Mouse (Mus musculus) embryonic facial prominence, embryonic 11.5 days (tissue): Measurements from ENCODE around the gene Gm14781. TPM values are rescaled to one million over a fixed set of nuclear protein-coding genes. Genes with fewer than 3 reads are reported as not detected.
"Not testable (repeated sequence)": the region's sequence is repeated elsewhere in the genome, so short reads cannot be mapped to it uniquely, and the experiment has no call there.

Experiments used
- ATAC-seq: fragments of 200-750 bp; cut with Nextera tagmentation; replicated peaks from 2 replicates; pipeline ENCODE4 v1.8.0; 2017; ENCODE audit warnings: low read depth; ENCODE audit not compliant: insufficient number of reproducible peaks, low FRiP score, low TSS enrichment
- DNase-seq: peaks from one replicate; pipeline ENCODE4 v3.0.0-alpha.2; 2015; ENCODE audit warnings: low spot score
- H3K27ac ChIP-seq: fragments of 300-500 bp; sonication (generic); replicated peaks from 2 replicates; pipeline ENCODE4 v1.5.1; 2014; ENCODE audit warnings: mild to moderate bottlenecking, low read depth, low read length, control low read depth
- H3K27me3 ChIP-seq: fragments of 300-500 bp; sonication (generic); 2 replicates; pipeline ENCODE4 v1.6.1; 2014; ENCODE audit warnings: mild to moderate bottlenecking, low read length, moderate library complexity, mixed read lengths; ENCODE audit not compliant: control insufficient read depth, insufficient read depth
- H3K36me3 ChIP-seq: fragments of 300-500 bp; sonication (generic); replicated peaks from 2 replicates; pipeline ENCODE4 v1.6.1; 2014; ENCODE audit warnings: low read depth, mild to moderate bottlenecking, low read length, moderate library complexity, mixed read lengths; ENCODE audit not compliant: control insufficient read depth, insufficient read depth
- H3K4me1 ChIP-seq: fragments of 300-500 bp; sonication (generic); 2 replicates; pipeline ENCODE4 v1.6.1; 2014; ENCODE audit warnings: low read length, mixed read lengths; ENCODE audit not compliant: control insufficient read depth, insufficient read depth
- H3K4me2 ChIP-seq: fragments of 300-500 bp; sonication (generic); 2 replicates; pipeline ENCODE4 v1.6.1; 2014; ENCODE audit warnings: low read depth, mild to moderate bottlenecking, control low read depth, low read length, moderate library complexity
- H3K4me3 ChIP-seq: fragments of 300-500 bp; sonication (generic); 2 replicates; pipeline ENCODE4 v1.5.1; 2014; ENCODE audit warnings: low read depth, low read length, control low read depth
- H3K9ac ChIP-seq: fragments of 300-500 bp; sonication (generic); replicated peaks from 2 replicates; pipeline ENCODE4 v1.6.1; 2014; ENCODE audit warnings: mild to moderate bottlenecking, control low read depth, low read length
- H3K9me3 ChIP-seq: fragments of 300-500 bp; sonication (generic); replicated peaks from 2 replicates; pipeline ENCODE4 v1.6.1; 2016; ENCODE audit warnings: mild to moderate bottlenecking, low read length, inconsistent platforms, mixed read lengths; ENCODE audit not compliant: control insufficient read depth
- WGBS: fragments of 180-500 bp; shearing (Covaris S2); extraction: QIAGEN DNeasy Blood & Tissue Kit; methylation state at CpG from one replicate; pipeline ENCODE4 v1.1.7; 2014; 5-methylcytosine and 5-hydroxymethylcytosine counted together
- polyA plus RNA-seq: library from polyadenylated mRNA; unstranded; fragments of >200 nt; fragmentation: Nextera tagmentation; extraction: Ambion mirVana; gene quantifications from 2 replicates; pipeline ENCODE4 v1.2.1, GENCODE M21; 2014

Gene Gm14781
- not detected in 2 replicates for polyA plus RNA-seq

DNA sequence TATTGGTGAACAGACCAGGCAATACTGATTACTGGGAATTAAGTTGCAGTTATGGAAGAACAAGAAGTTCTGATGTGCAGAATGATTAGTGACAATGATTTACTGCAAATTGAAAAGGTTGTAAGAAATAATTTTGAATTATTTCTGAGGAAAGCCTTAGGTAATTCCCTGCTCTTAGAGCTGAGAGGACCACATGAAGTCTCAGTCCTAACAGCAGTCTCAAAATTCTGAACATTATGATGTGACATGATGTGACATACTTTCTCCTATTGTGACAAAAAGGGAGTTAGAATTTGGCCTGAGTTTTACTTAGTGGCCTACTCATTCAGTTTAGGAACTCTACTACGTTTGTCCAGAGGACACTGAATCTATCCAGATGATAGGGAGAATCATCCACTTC lies at the start of gene Gm14781:
Gene Gm14781, plus strand, starts transcription at position 301 of the 400 bp plus-strand sequence.
- not testable (repeated sequence) for H3K9me3 ChIP-seq, H3K4me2 ChIP-seq, H3K4me3 ChIP-seq, H3K36me3 ChIP-seq, H3K27me3 ChIP-seq, H3K4me1 ChIP-seq, H3K9ac ChIP-seq, H3K27ac ChIP-seq, DNase-seq, ATAC-seq
- 66% methylated on average over 1 of the region's 1 CpGs for WGBS

DNA sequence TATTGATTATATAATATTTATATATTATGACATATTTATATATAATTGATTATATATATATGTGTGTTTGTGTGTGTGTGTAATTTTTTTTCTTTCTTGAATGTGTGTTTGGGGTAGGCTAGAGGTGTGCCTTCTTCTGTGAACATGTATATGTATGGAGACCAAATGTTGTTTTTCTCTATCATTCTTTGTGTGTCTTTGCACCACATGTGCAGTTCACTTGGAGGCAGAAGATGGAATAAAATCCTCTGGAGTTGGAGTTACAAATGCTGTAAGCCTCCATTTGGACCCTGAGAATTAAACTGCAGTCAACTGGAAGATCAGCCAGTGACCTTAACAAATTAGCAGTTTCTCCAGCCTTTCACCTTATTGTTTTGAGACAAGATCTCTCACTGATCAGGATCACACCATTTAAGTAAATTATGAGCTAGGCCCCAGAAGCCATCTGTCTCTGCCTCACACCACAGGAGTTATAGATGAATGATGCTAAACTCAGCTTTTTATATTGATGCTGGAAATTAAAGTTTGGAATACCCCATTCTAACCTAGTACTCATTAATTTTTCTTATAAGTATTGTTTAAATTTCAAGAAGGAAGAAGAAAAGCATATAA lies 23.1 kb downstream of the Gm14781 start:
- ATAC-seq, H3K9ac ChIP-seq, H3K4me2 ChIP-seq, H3K4me3 ChIP-seq, DNase-seq, H3K4me1 ChIP-seq, H3K27me3 ChIP-seq, H3K27ac ChIP-seq, H3K9me3 ChIP-seq, H3K36me3 ChIP-seq: not testable (repeated sequence)

Other genes with a start within 250 kb of the Gm14781 start
- not detected in 2 replicates for gene Gm5072, start 239.7 kb upstream of the Gm14781 start, polyA plus RNA-seq
- gene Gm8914, start 152.1 kb upstream of the Gm14781 start, polyA plus RNA-seq = not detected in 2 replicates
- not detected in 2 replicates for gene 1700084M14Rik, start 56.3 kb upstream of the Gm14781 start, polyA plus RNA-seq
- gene Mageb5, start 150.8 kb downstream of the Gm14781 start, polyA plus RNA-seq = not detected in 2 replicates